Mouse (Mus musculus) brown adipose tissue, adult 24 weeks (tissue): ENCODE results near the gene Ak5. TPM values are rescaled to one million over a fixed set of nuclear protein-coding genes. Genes with fewer than 3 reads are reported as not detected.

Source experiments
- H3K27ac ChIP-seq: fragments of 200-500 bp; replicated peaks from 2 replicates; pipeline ENCODE4 v1.5.1; 2012; ENCODE audit warnings: low read depth, mild to moderate bottlenecking, low read length
- H3K4me1 ChIP-seq: fragments of 200-500 bp; 2 replicates; pipeline ENCODE4 v1.6.1; 2012; ENCODE audit warnings: low read length, mixed read lengths; ENCODE audit not compliant: control insufficient read depth, insufficient read depth, insufficient read length
- H3K4me3 ChIP-seq: fragments of 200-500 bp; 2 replicates; pipeline ENCODE4 v1.5.1; 2012; ENCODE audit warnings: low read depth, mild to moderate bottlenecking, low read length, moderate library complexity; ENCODE audit not compliant: insufficient read depth
- polyA plus RNA-seq: library from polyadenylated mRNA; stranded (reverse); fragments of >200 nt; gene quantifications from 2 replicates; pipeline ENCODE4 v1.2.4, GENCODE M21; 2012; ENCODE audit not compliant: missing spikeins, insufficient read depth, insufficient read length

Gene Ak5
- polyA plus RNA-seq, 1 experiment: 0.44 TPM

- Histone ChIP-seq H3K4me1 (no peaks in the 10 kb centered on the region), H3K27ac (no peak overlapping the region), H3K4me3 (no peak overlapping the region)
Measured at GRCm38 (mm10) chr3:152561708-152562107, 106.5 kb downstream of the Ak5 start.

GRCm38 (mm10) chr3:152559295-152559694 lies 108.9 kb downstream of the Ak5 start:
- Histone ChIP-seq H3K27ac (no peak overlapping the region), H3K4me1 (no peaks in the 10 kb centered on the region)

GRCm38 (mm10) chr3:152558106-152558505 lies 110.1 kb downstream of the Ak5 start:
- Histone ChIP-seq H3K27ac (no peak overlapping the region), H3K4me3 (no peak overlapping the region), H3K4me1 (no peaks in the 10 kb centered on the region)

More at GRCm38 (mm10) chr3:152559295-152559694, 108.9 kb downstream of the Ak5 start:
- no peak overlapping the region for H3K4me3 ChIP-seq

- Histone ChIP-seq H3K27ac (no peak overlapping the region), H3K4me1 (no peaks in the 10 kb centered on the region), H3K4me3 (no peak overlapping the region)
Measured at GRCm38 (mm10) chr3:152557659-152558058, 110.5 kb downstream of the Ak5 start.

- Histone ChIP-seq H3K4me1 (no peaks in the 10 kb centered on the region), H3K27ac (no peak overlapping the region), H3K4me3 (no peak overlapping the region)
Measured at GRCm38 (mm10) chr3:152556919-152557318, 111.2 kb downstream of the Ak5 start.

GRCm38 (mm10) chr3:152556435-152556834 lies 111.7 kb downstream of the Ak5 start:
- no peak overlapping the region for H3K27ac ChIP-seq
- no peaks in the 10 kb centered on the region for H3K4me1 ChIP-seq
- H3K4me3 ChIP-seq: no peak overlapping the region

GRCm38 (mm10) chr3:152555216-152555615 lies 112.9 kb downstream of the Ak5 start:
- Histone ChIP-seq H3K4me3 (no peak overlapping the region), H3K4me1 (no peaks in the 10 kb centered on the region), H3K27ac (no peak overlapping the region)

- Histone ChIP-seq H3K4me3 (no peak overlapping the region), H3K27ac (no peak overlapping the region), H3K4me1 (no peaks in the 10 kb centered on the region)
Measured at GRCm38 (mm10) chr3:152554366-152554765, 113.8 kb downstream of the Ak5 start.

- Histone ChIP-seq H3K4me3 (no peak overlapping the region), H3K4me1 (no peaks in the 10 kb centered on the region), H3K27ac (no peak overlapping the region)
Measured at GRCm38 (mm10) chr3:152552641-152553040, 115.5 kb downstream of the Ak5 start.

- Histone ChIP-seq H3K4me3 (no peak overlapping the region), H3K27ac (no peak overlapping the region)
Measured at GRCm38 (mm10) chr3:152550528-152551115, 117.5 kb downstream of the Ak5 start.

GRCm38 (mm10) chr3:152550031-152550430 lies 118.1 kb downstream of the Ak5 start:
- Histone ChIP-seq H3K4me1 (no peaks in the 10 kb centered on the region), H3K27ac (no peak overlapping the region), H3K4me3 (no peak overlapping the region)

More at GRCm38 (mm10) chr3:152550528-152551115, 117.5 kb downstream of the Ak5 start:
- no peaks in the 10 kb centered on the region for H3K4me1 ChIP-seq

GRCm38 (mm10) chr3:152544921-152545320 lies 123.2 kb downstream of the Ak5 start:
- Histone ChIP-seq H3K4me1 (no peaks in the 10 kb centered on the region), H3K27ac (no peak overlapping the region), H3K4me3 (no peak overlapping the region)

GRCm38 (mm10) chr3:152542298-152542697 lies 125.9 kb downstream of the Ak5 start:
- Histone ChIP-seq H3K27ac (no peak overlapping the region), H3K4me3 (no peak overlapping the region), H3K4me1 (no peaks in the 10 kb centered on the region)

- Histone ChIP-seq H3K4me1 (no peaks in the 10 kb centered on the region), H3K27ac (no peak overlapping the region), H3K4me3 (no peak overlapping the region)
Measured at GRCm38 (mm10) chr3:152530344-152530743, 137.8 kb downstream of the Ak5 start.

GRCm38 (mm10) chr3:152529058-152529972 lies 138.8 kb downstream of the Ak5 start:
- no peak overlapping the region for H3K4me3 ChIP-seq
- no peaks in the 10 kb centered on the region for H3K4me1 ChIP-seq
- H3K27ac ChIP-seq: no peak overlapping the region

- no peak overlapping the region for H3K4me3 ChIP-seq
- H3K27ac ChIP-seq: no peak overlapping the region
- H3K4me1 ChIP-seq: no peaks in the 10 kb centered on the region
Measured at GRCm38 (mm10) chr3:152526721-152527120, 141.4 kb downstream of the Ak5 start.
